Mouse (Mus musculus): ENCODE measurements around the gene Taf6l.

The Taf6l gene

GRCm38 (mm10) chr19:8789171-8789570 lies 3.0 kb upstream of the Taf6l start:
- DNase-seq = peak; percentile 19

GRCm38 (mm10) chr19:8788521-8788920 lies 2.3 kb upstream of the Taf6l start:
- DNase-seq = no peak

DNA sequence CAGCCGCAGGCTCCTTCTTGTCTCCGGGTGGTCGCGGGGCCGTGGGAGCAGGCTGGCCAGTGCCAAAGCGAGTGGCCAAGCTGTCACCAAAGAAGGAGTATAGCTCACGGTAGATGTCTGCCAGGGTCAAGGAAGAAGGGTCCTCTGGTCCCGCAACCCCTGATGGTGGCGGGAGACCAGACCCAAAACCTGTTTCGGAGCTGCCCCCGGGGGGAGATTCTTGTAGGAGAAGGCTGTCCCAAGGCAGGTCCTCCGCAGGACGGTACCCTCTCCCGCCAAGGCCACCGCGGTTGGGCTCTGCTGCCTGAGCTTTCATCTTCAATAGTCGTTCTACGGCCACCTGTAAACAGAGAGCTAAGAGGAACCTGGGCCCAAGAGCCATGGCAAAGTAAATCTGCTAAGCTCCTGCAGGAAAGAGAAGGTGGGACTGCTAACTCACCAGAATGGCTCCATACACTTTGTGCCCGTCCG lies 11.2 kb downstream of the Taf6l start:
- DNase-seq = no peak

- peak; percentile 97 for DNase-seq
Measured at GRCm38 (mm10) chr19:8774086-8774835, 12.0 kb downstream of the Taf6l start, which contains the start of gene Tmem179b. Gene Tmem179b (minus strand): TSS chr19:8774467.

DNA sequence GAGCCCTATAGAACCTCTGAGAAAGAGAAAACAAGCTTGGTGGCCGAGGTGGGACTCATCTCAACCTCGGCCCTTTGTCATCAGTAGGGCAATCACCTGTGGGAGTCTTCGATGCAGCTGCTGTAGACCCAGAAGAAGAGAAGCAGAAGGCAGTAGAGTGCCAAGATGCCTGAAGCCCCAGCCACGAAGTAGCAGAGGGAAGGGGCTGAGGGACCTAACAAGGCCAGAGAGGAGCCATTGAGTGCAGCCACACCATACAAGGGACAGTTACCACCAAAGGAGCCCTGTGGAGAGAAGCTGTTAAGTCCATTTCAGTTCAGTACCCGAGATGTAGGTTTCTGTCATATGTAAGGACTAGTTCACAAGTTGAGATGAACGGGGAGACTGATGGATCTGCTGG lies 12.8 kb downstream of the Taf6l start:
- DNase-seq = no peak

DNA sequence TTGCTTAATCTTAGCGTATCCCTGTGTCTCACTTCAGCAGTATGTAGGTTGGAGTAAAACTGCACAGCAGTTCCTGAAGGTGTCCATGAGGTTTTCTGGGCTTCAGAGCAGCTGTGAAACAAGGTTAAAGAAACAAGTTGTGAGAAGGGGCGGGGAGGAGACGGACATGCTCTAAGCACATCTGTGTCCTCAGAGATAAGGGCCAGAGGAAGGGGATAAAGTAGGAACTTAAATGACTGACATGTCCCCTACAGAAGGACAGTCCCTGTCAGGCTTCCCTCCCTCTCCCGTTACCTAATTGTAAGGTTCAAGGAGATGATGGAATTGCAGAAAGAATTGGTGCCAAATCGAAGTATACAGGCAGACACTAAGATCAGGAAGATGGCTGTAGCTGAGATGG lies 13.2 kb downstream of the Taf6l start:
- no peak for DNase-seq

GRCm38 (mm10) chr19:8770567-8771270 lies 15.5 kb downstream of the Taf6l start, which contains the start of gene Tmem223:
Gene Tmem223 (plus strand): TSS chr19:8770996.
- DNase-seq = peak; percentile 83

- no peak for DNase-seq
Measured at GRCm38 (mm10) chr19:8765562-8765961, 20.7 kb downstream of the Taf6l start.

- no peak for DNase-seq
Measured at GRCm38 (mm10) chr19:8763276-8763675, 22.9 kb downstream of the Taf6l start.

- no peak for DNase-seq
Measured at GRCm38 (mm10) chr19:8760757-8761156, 25.5 kb downstream of the Taf6l start.

- no peak for DNase-seq
Measured at GRCm38 (mm10) chr19:8758899-8759298, 27.3 kb downstream of the Taf6l start.

DNA sequence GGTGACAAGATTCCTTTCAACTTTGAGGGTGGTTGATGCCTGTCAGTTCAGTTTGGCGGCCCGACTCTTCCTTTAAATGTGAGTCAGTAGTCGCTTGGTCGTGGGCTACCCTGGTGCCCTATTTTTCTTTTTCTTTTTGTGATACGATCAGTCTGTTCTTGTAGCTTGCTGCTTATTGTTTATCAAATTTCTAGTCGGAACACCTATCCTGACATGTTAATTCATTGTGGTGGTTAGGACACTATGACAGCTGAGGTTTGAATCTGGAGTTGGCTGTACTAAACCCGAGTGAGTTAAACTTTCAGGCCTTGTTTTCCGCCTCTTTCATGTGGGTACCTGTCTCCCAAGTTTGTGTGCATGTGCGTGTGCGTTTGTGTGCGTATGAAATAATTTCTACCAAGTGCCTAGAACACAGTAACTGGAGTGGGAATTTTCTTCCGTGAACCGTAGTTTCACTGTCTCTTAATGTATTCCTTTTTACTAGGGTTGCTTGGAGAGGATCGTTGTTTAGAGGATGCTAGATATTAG lies 28.7 kb downstream of the Taf6l start:
- DNase-seq = no peak

DNA sequence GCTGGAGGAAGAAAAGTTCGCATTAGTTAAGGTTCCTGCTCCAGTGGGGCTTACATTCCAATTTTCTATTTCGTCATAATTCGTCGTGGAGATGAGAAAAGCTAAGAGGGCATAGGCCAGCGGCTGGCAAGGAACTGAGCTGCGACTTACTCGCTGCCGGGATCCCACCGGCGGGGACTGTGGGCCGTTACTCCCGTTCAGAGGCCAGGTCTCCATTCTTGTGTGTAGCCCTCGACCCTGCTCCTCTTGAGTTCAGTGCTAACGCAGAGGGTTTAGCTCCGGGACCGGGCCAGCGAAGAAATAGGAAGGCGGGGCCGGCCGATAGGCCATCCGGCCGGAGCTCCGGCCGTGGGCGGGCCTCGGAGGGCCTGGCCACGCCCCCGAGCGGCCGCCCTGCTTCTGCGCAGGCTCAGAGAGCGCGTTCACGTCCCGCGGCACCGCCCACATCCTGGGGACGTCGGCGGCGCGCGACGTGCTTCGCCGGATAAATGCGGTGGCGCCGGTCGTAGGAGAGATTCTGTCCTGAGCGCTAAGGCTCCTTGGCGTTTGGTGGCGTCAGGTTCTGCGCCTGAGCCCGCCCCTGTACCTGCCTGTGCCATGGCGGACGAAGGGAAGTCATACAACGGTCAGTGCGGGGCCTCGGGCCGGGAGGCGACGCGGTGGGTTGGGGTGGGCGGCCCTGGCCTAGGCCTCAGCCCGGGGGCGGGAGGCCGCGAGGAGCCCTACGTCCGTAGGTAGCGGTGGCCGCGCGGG lies 29.4 kb downstream of the Taf6l start, which contains the start of gene Nxf1:
TSS of gene Nxf1 (plus strand) at position 439 of the 753 bp plus-strand sequence.
- peak; percentile 95 for DNase-seq

DNA sequence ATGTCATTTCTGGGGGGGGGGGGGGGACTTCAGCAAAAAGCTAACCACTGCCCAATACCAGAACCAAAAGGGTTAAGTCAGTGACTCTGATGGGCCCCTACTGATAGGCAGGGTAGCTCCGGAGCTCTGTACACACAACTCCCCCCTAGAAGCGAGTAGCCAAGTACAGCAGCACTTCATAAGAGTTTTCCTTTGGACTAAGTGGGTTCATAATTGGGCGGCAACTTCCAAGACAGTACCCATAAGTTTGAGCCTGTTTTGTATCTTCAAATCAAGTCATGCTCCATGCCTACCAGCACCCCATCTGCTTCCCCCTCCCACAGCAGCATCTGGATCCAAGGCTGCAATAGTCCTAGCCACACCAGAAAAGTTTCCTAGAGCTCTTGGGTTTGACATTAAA lies 30.6 kb downstream of the Taf6l start:
- DNase-seq = no peak

GRCm38 (mm10) chr19:8747368-8747767 lies 38.8 kb downstream of the Taf6l start:
- no peak for DNase-seq

GRCm38 (mm10) chr19:8745382-8745781 lies 40.8 kb downstream of the Taf6l start:
- no peak for DNase-seq

GRCm38 (mm10) chr19:8742176-8742575 lies 44.0 kb downstream of the Taf6l start:
- no peak for DNase-seq

DNA sequence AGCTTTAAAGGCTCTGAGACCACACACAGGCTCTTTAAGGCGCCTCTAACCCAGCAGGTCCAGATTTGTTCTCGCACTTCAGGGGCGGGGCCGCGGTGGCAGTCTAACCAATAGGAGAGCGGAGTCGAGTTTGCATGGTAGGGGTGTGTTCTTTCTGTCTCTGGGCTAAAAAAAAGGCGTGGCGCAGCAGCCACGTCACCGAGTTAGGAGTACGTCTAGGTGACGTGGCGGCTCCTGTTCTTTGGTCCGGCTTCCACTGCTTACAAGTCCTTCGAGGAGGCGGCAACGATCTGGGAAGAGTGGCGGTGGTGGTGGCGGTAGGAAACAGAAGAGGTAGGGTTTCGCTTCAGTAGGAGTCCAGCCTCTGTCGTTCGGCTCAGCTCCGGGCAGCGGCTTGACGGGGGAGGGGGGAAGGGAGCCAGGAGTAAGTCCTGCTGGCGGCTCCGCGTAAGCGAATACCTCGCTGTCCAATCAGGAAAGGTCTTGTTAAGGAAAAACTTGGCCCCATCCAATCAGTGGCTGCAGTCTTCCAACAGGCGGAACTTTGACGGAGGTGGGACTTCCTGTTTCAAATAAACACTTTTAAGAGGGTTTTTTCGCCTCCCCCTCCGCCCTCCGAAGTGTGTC lies 44.9 kb downstream of the Taf6l start, which contains the start of gene Stx5a:
TSS of gene Stx5a (plus strand) at position 171 of the 627 bp plus-strand sequence.
- DNase-seq = peak; percentile 97

DNA sequence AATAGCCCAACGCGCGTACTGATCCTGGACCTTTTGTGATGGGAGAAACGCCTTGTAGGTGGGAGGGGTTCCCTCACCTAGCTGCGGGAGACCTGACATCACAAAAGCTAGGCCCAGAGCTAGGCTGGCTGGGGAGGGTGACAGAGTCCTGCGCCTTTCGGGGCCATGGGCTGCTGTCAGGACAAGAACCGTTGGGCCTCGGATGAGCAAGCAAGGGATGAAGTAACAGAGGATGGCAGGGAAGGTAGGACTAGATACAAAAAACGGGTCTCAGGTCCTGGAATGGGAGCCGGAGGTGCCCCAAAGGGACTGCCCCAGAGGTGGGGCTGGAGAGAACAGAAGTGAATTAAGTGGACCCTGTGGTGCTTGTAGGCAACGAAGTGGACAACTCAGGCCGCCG lies 45.6 kb downstream of the Taf6l start, which contains the start of gene 1700092M07Rik:
TSS of gene 1700092M07Rik (plus strand) at position 116 of the 400 bp plus-strand sequence.
- no peak for DNase-seq

GRCm38 (mm10) chr19:8739646-8740045 lies 46.6 kb downstream of the Taf6l start:
- DNase-seq = no peak

DNA sequence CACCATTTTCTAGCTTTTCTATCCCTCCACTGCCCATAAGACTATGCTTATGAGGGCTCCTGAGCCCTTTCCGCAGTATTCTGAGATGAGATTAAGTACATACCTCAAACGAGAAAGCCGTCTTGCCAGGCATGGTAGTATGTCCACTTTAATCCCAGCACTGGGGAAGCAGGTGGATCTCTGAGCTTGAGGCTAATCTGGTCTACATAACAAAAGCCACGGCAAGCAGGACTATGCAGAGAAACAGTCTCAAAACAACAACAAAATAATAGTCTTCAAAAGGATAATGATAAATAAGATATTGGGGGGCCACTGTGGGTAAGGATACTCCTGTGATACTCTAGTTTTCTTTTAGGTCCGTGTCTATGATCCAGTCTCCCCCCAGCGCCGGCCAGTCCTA lies 47.3 kb downstream of the Taf6l start:
- no peak for DNase-seq

DNA sequence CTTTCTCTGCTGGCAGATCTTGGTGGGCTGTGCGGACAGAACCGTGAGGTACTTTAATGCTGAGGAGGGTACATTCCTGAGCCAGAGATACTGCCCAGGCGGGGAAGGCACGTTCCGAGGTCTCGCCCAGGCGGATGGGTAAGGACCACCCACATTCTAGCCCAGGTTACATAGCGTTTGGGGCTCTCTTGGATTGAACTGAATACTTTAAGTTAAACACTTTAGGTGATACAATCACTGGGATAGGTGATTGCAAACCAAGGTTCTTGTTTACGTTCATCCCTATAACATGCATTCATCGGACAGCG lies 50.1 kb downstream of the Taf6l start:
- DNase-seq = no peak

All from right cerebral cortex, adult 18-20 months (tissue).